Mouse (Mus musculus): ENCODE measurements around the gene Ptpn1.

Ptpn1 gene

GRCm38 (mm10) chr2:168016951-168017391 lies 85.1 kb downstream of the Ptpn1 start:
- DNase-seq = peak; percentile 84

- peak; percentile 80 for DNase-seq
These were observed 87.4 kb downstream of the Ptpn1 start for GRCm38 (mm10) chr2:168019201-168019715.

- DNase-seq = no peak
These were observed 92.0 kb downstream of the Ptpn1 start for GRCm38 (mm10) chr2:168023763-168024402.

- DNase-seq = peak; percentile 85
These were observed 93.3 kb downstream of the Ptpn1 start for GRCm38 (mm10) chr2:168025174-168025573.

GRCm38 (mm10) chr2:168025882-168026281 lies 94.0 kb downstream of the Ptpn1 start:
- DNase-seq = no peak

- DNase-seq = no peak
These were observed 94.6 kb downstream of the Ptpn1 start for GRCm38 (mm10) chr2:168026467-168026866.

GRCm38 (mm10) chr2:168028376-168028775 lies 96.5 kb downstream of the Ptpn1 start:
- no peak for DNase-seq
